Mouse (Mus musculus): ENCODE measurements at regions not wholly inside any gene's neighbourhood (a gene's known extent, or its start where the extent isn't known, plus 50 kb on each side); places are given as distances from the start of the nearest gene placed in this dataset.

GRCm38 (mm10) chr8:92057857-92058256, 256.0 kb upstream of the Irx3 start:
- TF ChIP-seq CTCF (IDR thresholded peaks at IDR 0.05; ENCODE audit: extremely low read depth, insufficient read depth, low read length) (no peak), POLR2A (IDR thresholded peaks at IDR 0.05; ENCODE audit: extremely low read depth, insufficient read depth, low read length) (no peak)
